Mouse (Mus musculus) kidney, adult 2 months (tissue): ENCODE data around the gene Arhgap21. TPM values are rescaled to one million over a fixed set of nuclear protein-coding genes. Genes with fewer than 3 reads are reported as not detected.
A peak's percentile ranks its signal among the peaks of the same experiment; 100 is the strongest.

Experiments
- DNase-seq: peaks from one replicate; pipeline ENCODE4 v3.0.0; 2021
- H3K27ac ChIP-seq: fragments of 200-500 bp; 2 replicates; pipeline ENCODE4 v1.5.1; 2012; ENCODE audit warnings: low read depth, low read length, control low read depth, inconsistent platforms; ENCODE audit not compliant: insufficient read depth
- H3K27me3 ChIP-seq: fragments of 200-500 bp; replicated peaks from 2 replicates; pipeline ENCODE4 v1.6.1; 2012; ENCODE audit warnings: mild to moderate bottlenecking, moderate library complexity, low read length, inconsistent platforms; ENCODE audit not compliant: control insufficient read depth, insufficient read depth
- H3K36me3 ChIP-seq: fragments of 200-500 bp; 2 replicates; pipeline ENCODE4 v1.6.1; 2012; ENCODE audit warnings: mild to moderate bottlenecking, moderate library complexity, low read length, inconsistent platforms; ENCODE audit not compliant: control insufficient read depth, insufficient read depth
- H3K4me1 ChIP-seq: fragments of 200-500 bp; 2 replicates; pipeline ENCODE4 v1.6.1; 2011; ENCODE audit warnings: low read length; ENCODE audit not compliant: control insufficient read depth, insufficient read depth
- H3K4me3 ChIP-seq: fragments of 200-500 bp; 2 replicates; pipeline ENCODE4 v1.5.1; 2011; ENCODE audit warnings: mild to moderate bottlenecking, low read depth, low read length, control low read depth; ENCODE audit not compliant: insufficient read depth
- CTCF ChIP-seq: fragments of 200-500 bp; conservative IDR thresholded peaks from 2 replicates; pipeline ENCODE4 v1.5.1; 2011; ENCODE audit warnings: low read depth, mild to moderate bottlenecking, control low read depth, low read length, moderate library complexity, mixed read lengths; ENCODE audit not compliant: insufficient read depth, insufficient read length
- POLR2A ChIP-seq: fragments of 200-500 bp; IDR thresholded peaks from one replicate; pipeline ENCODE4 v1.6.1; 2011; ENCODE audit warnings: low read depth, low read length, control low read depth
- WGBS: fragments of 180-500 bp; shearing (Covaris S2); methylation state at CpG from one replicate; pipeline ENCODE4 v1.1.7; 2018; 5-methylcytosine and 5-hydroxymethylcytosine counted together
- polyA plus RNA-seq: library from polyadenylated mRNA; depleted of rRNA; stranded (reverse); fragments of >200 nt; gene quantifications from 2 replicates; pipeline ENCODE4 v1.2.3, GENCODE M21; 2012; rRNA removed

The Arhgap21 gene
- polyA plus RNA-seq, 1 experiment, result 9.5 TPM

DNA sequence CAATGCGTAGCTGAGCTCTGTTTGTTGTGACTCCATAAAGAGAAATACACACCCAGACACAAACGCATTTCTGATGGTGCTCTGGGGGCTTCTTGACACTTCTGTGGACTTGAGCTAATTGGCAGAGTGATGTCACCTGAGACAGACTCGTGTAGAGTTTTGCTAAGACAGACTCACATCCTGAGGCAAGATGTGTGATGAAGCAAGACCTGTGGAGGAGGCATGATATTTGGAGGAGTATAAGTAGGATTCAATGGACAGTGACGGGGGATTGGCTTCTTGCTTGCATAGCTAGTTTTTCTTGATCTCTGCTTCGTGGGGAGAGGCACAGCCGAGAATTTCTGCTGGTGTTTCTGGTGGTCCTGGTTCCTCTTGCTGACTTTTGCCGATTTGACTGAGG, 150.5 kb downstream of the Arhgap21 start:
- H3K27me3 ChIP-seq, result no peaks in the 10 kb centered on the region
- no peak overlapping the region for H3K27ac ChIP-seq
- DNase-seq, result no peak
- no peak overlapping the region for H3K4me3 ChIP-seq
- TF ChIP-seq POLR2A (no peak), CTCF (no peak)
- no peaks in the 10 kb centered on the region for H3K36me3 ChIP-seq
- no peaks in the 10 kb centered on the region for H3K4me1 ChIP-seq
- WGBS, result 49% methylated on average over 7 of the region's 7 CpGs

DNA sequence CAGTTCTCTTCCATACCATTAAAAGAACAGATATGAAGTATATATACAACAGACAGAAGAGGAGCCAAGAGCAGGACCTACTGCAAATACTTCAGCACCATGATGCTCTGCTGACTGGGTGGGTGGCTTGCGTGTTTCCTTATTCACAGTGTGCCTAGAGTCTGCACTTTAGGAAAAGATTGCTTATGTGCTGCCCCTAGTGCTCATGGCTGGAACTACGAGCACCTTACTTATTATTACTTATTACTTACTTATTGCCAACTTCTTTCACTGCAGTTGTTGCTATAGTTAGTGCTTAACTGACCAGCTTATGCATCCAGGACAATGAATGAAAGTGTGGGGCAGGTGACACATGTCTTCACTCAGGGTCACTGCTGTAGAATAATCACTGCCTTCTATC, 154.7 kb downstream of the Arhgap21 start:
- TF ChIP-seq CTCF (0 out of 2 replicates have a peak, but pooled peaks have one; percentile 15), POLR2A (no peak)
- WGBS, result 89% methylated on average over 2 of the region's 2 CpGs
- Histone ChIP-seq H3K27ac (no peak overlapping the region), H3K27me3 (no peaks in the 10 kb centered on the region), H3K36me3 (no peaks in the 10 kb centered on the region), H3K4me1 (no peaks in the 10 kb centered on the region), H3K4me3 (no peak overlapping the region)
- no peak for DNase-seq

DNA sequence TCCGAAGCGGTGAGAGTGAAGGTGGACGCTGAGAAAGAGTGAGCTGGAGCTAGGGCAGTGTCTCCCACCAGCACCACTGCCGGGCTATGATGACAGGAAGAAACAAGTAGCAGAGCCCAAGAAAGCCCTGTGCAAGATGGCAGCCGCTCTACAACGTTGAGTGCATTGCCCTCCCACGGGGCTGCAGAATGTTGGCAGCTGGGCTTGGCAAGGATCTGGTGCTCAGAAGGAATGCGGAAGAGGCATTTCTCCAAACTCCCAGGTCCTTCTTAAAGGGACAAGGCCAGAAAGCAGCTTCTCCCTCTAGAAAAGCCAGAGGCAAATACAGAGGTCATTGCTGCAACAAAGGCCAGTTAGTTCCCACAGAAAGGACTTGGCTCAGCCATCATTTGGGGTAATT, 157.2 kb downstream of the Arhgap21 start:
- H3K36me3 ChIP-seq, result no peaks in the 10 kb centered on the region; the same call in none of the 2 replicates
- DNase-seq, result peak; percentile 57
- TF ChIP-seq POLR2A (no peak), CTCF (no peak)

DNA sequence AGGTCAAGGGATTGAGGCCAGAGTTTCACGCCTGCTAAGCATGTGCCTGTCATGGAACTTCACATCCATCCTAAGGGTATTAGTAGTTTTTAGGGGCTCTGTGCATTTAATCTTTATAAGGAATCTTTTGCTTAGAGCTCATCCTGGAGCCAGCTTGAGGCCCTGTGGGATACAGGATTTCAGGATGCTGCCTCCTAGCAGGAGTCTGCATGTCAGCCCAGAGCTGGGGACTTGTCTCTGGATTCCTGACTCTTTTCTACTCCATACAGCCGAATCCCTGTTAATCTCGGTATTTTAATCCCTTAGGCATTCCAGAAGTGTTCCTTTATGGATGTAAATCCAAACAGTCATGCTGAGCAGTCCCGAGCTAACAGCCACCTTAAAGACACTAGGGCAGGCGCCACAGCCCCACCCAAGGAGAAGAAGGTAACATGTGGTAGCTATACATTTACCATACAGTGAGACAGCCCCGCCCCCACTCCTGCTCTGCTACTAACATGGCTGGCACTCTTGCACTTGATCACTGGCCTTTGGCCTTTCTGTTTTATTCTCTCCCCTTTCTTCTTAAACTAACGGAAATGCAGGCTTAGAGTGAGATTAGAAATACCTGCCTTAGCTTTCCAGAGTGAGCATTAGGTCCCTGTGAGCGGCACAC, 167.3 kb downstream of the Arhgap21 start:
- no peak overlapping the region for H3K27ac ChIP-seq
- TF ChIP-seq CTCF (no peak), POLR2A (no peak)
- no peak overlapping the region for H3K4me3 ChIP-seq
- WGBS, result 91% methylated on average over 8 of the region's 8 CpGs
- no peaks in the 10 kb centered on the region for H3K4me1 ChIP-seq
- peaks cover 4% of the 10 kb centered on the region for H3K36me3 ChIP-seq
- DNase-seq, result no peak
- H3K27me3 ChIP-seq, result no peaks in the 10 kb centered on the region

More for the DNA sequence above, 157.2 kb downstream of the Arhgap21 start:
- H3K27me3 ChIP-seq, result no peaks in the 10 kb centered on the region
- H3K4me3 ChIP-seq, result no peak overlapping the region
- WGBS, result 56% methylated on average over 8 of the region's 8 CpGs
- no peaks in the 10 kb centered on the region for H3K4me1 ChIP-seq
- no peak overlapping the region for H3K27ac ChIP-seq

Other genes starting within 250 kb of the Arhgap21 start
- gene Enkur, start 236.5 kb upstream of the Arhgap21 start, polyA plus RNA-seq, result 0.19 TPM in 1 of 2 replicates, not detected in the other
- gene Thnsl1, start 236.8 kb upstream of the Arhgap21 start, polyA plus RNA-seq, result 4.7 and 5.1 TPM in 2 replicates